Mouse (Mus musculus): ENCODE data around the gene Fam126a. TPM values are rescaled to one million over a fixed set of nuclear protein-coding genes. Genes with fewer than 3 reads are reported as not detected.
"Not testable (repeated sequence)": the region's sequence is repeated elsewhere in the genome, so short reads cannot be mapped to it uniquely, and the experiment has no call there.

Gene Fam126a
- polyA plus RNA-seq, 1 experiment = 6.0 TPM

- TF ChIP-seq POLR2A (IDR thresholded peaks at IDR 0.05; ENCODE audit: low read depth, low read length) (no peak), CTCF (IDR thresholded peaks at IDR 0.05; ENCODE audit: extremely low read depth, insufficient read depth, insufficient read length, insufficient replicate concordance) (no peak)
- DNase-seq (ENCODE audit: low read depth in 1 of 2, low spot score in 2 of 2) = no peak
- Histone ChIP-seq H3K4me3 (ENCODE audit: extremely low read depth, insufficient read depth, insufficient read length) (no peak overlapping the region), H3K4me1 (ENCODE audit: control insufficient read depth, insufficient read depth, insufficient read length) (peaks cover 3% of the 10 kb centered on the region; the same call in 1 of the 2 replicates), H3K27me3 (ENCODE audit: control insufficient read depth, insufficient read depth, low read length) (no peaks in the 10 kb centered on the region), H3K27ac (ENCODE audit: insufficient read depth, low read length) (no peak overlapping the region), H3K36me3 (ENCODE audit: control insufficient read depth, insufficient read depth, low read length) (no peaks in the 10 kb centered on the region)
- WGBS = 84% methylated on average over 5 of the region's 5 CpGs
Measured at GRCm38 (mm10) chr5:23893156-23893863, 137.2 kb downstream of the Fam126a start.

GRCm38 (mm10) chr5:23890734-23891133, 139.8 kb downstream of the Fam126a start:
- no peaks in the 10 kb centered on the region for H3K27me3 ChIP-seq (ENCODE audit: control insufficient read depth, insufficient read depth, low read length)
- peaks cover 3% of the 10 kb centered on the region; the same call in 1 of the 2 replicates for H3K4me1 ChIP-seq (ENCODE audit: control insufficient read depth, insufficient read depth, insufficient read length)
- no peaks in the 10 kb centered on the region for H3K36me3 ChIP-seq (ENCODE audit: control insufficient read depth, insufficient read depth, low read length)
- H3K4me3 ChIP-seq (ENCODE audit: extremely low read depth, insufficient read depth, insufficient read length) = no peak overlapping the region
- WGBS = 43% methylated on average over 10 of the region's 10 CpGs
- peak in 1 of 2 experiments; percentile 63 for DNase-seq (ENCODE audit: low read depth in 1 of 2, low spot score in 2 of 2)
- TF ChIP-seq CTCF (IDR thresholded peaks at IDR 0.05; ENCODE audit: extremely low read depth, insufficient read depth, insufficient read length, insufficient replicate concordance) (0 out of 2 replicates have a peak, but pooled peaks have one; percentile 2), POLR2A (IDR thresholded peaks at IDR 0.05; ENCODE audit: low read depth, low read length) (no peak)
- no peak overlapping the region for H3K27ac ChIP-seq (ENCODE audit: insufficient read depth, low read length)

GRCm38 (mm10) chr5:23889461-23889860, 141.0 kb downstream of the Fam126a start:
- no peak overlapping the region for H3K27ac ChIP-seq (ENCODE audit: insufficient read depth, low read length)
- no peak overlapping the region for H3K4me3 ChIP-seq (ENCODE audit: extremely low read depth, insufficient read depth, insufficient read length)
- DNase-seq (ENCODE audit: low read depth in 1 of 2, low spot score in 2 of 2) = no peak
- WGBS = 74% methylated on average over 4 of the region's 4 CpGs
- no peaks in the 10 kb centered on the region for H3K27me3 ChIP-seq (ENCODE audit: control insufficient read depth, insufficient read depth, low read length)
- no peak for TF ChIP-seq CTCF (IDR thresholded peaks at IDR 0.05; ENCODE audit: extremely low read depth, insufficient read depth, insufficient read length, insufficient replicate concordance)
- no peak for TF ChIP-seq POLR2A (IDR thresholded peaks at IDR 0.05; ENCODE audit: low read depth, low read length)
- peaks cover 3% of the 10 kb centered on the region; the same call in 1 of the 2 replicates for H3K4me1 ChIP-seq (ENCODE audit: control insufficient read depth, insufficient read depth, insufficient read length)
- H3K36me3 ChIP-seq (ENCODE audit: control insufficient read depth, insufficient read depth, low read length) = no peaks in the 10 kb centered on the region

GRCm38 (mm10) chr5:23887111-23887510, 143.4 kb downstream of the Fam126a start:
- DNase-seq (ENCODE audit: low read depth in 1 of 2, low spot score in 2 of 2) = no peak
- H3K36me3 ChIP-seq (ENCODE audit: control insufficient read depth, insufficient read depth, low read length) = no peaks in the 10 kb centered on the region
- no peaks in the 10 kb centered on the region for H3K4me1 ChIP-seq (ENCODE audit: control insufficient read depth, insufficient read depth, insufficient read length)
- no peak overlapping the region for H3K4me3 ChIP-seq (ENCODE audit: extremely low read depth, insufficient read depth, insufficient read length)
- no peaks in the 10 kb centered on the region for H3K27me3 ChIP-seq (ENCODE audit: control insufficient read depth, insufficient read depth, low read length)
- no peak overlapping the region for H3K27ac ChIP-seq (ENCODE audit: insufficient read depth, low read length)
- no peak for TF ChIP-seq POLR2A (IDR thresholded peaks at IDR 0.05; ENCODE audit: low read depth, low read length)
- no peak for TF ChIP-seq CTCF (IDR thresholded peaks at IDR 0.05; ENCODE audit: extremely low read depth, insufficient read depth, insufficient read length, insufficient replicate concordance)
- WGBS = 55% methylated on average over 3 of the region's 3 CpGs

- 17% methylated on average over 5 of the region's 5 CpGs for WGBS
- no peaks in the 10 kb centered on the region for H3K36me3 ChIP-seq (ENCODE audit: control insufficient read depth, insufficient read depth, low read length)
- no peaks in the 10 kb centered on the region for H3K27me3 ChIP-seq (ENCODE audit: control insufficient read depth, insufficient read depth, low read length)
- H3K4me1 ChIP-seq (ENCODE audit: control insufficient read depth, insufficient read depth, insufficient read length) = peaks cover 23% of the 10 kb centered on the region
- DNase-seq (ENCODE audit: low read depth in 1 of 2, low spot score in 2 of 2) = peak; percentile 73 to 89
- peak overlapping the region; percentile 43; the same call in 1 of the 2 replicates for H3K4me3 ChIP-seq (ENCODE audit: extremely low read depth, insufficient read depth, insufficient read length)
- TF ChIP-seq CTCF (IDR thresholded peaks at IDR 0.05; ENCODE audit: extremely low read depth, insufficient read depth, insufficient read length, insufficient replicate concordance) = no peak
- no peak; the same call in 1 of the 2 replicates for TF ChIP-seq POLR2A (IDR thresholded peaks at IDR 0.05; ENCODE audit: low read depth, low read length)
- peak overlapping the region; percentile 93 for H3K27ac ChIP-seq (ENCODE audit: insufficient read depth, low read length)
Measured at GRCm38 (mm10) chr5:23874457-23874856, 156.0 kb downstream of the Fam126a start.

- no peak for TF ChIP-seq CTCF (IDR thresholded peaks at IDR 0.05; ENCODE audit: extremely low read depth, insufficient read depth, insufficient read length, insufficient replicate concordance)
- TF ChIP-seq POLR2A (IDR thresholded peaks at IDR 0.05; ENCODE audit: low read depth, low read length) = no peak
- Histone ChIP-seq H3K27ac (ENCODE audit: insufficient read depth, low read length) (0 out of 2 replicates have a peak overlapping the region, but pooled peaks have one; percentile 48), H3K4me1 (ENCODE audit: control insufficient read depth, insufficient read depth, insufficient read length) (peaks cover 23% of the 10 kb centered on the region), H3K4me3 (ENCODE audit: extremely low read depth, insufficient read depth, insufficient read length) (no peak overlapping the region), H3K27me3 (ENCODE audit: control insufficient read depth, insufficient read depth, low read length) (no peaks in the 10 kb centered on the region), H3K36me3 (ENCODE audit: control insufficient read depth, insufficient read depth, low read length) (no peaks in the 10 kb centered on the region)
- no peak for DNase-seq (ENCODE audit: low read depth in 1 of 2, low spot score in 2 of 2)
- WGBS = 72% methylated on average over 6 of the region's 6 CpGs
Measured at GRCm38 (mm10) chr5:23872586-23872985, 157.9 kb downstream of the Fam126a start.

- WGBS = 82% methylated on average over 2 of the region's 2 CpGs
- not testable (repeated sequence) for H3K4me3 ChIP-seq (ENCODE audit: extremely low read depth, insufficient read depth, insufficient read length); H3K36me3 ChIP-seq (ENCODE audit: control insufficient read depth, insufficient read depth, low read length); H3K27ac ChIP-seq (ENCODE audit: insufficient read depth, low read length); H3K27me3 ChIP-seq (ENCODE audit: control insufficient read depth, insufficient read depth, low read length); DNase-seq (ENCODE audit: low read depth in 1 of 2, low spot score in 2 of 2)
- peaks cover 20% of the 10 kb centered on the region for H3K4me1 ChIP-seq (ENCODE audit: control insufficient read depth, insufficient read depth, insufficient read length)
Measured at GRCm38 (mm10) chr5:23871323-23871722, 159.2 kb downstream of the Fam126a start.

Data from spleen, adult 2 months (tissue).